Mouse (Mus musculus) stomach, postnatal 0 days (tissue): ENCODE data around the gene Mapk8ip1.

Experiments
- CTCF ChIP-seq: IDR thresholded peaks from 2 replicates; pipeline ENCODE4 v1.5.1; 2016; ENCODE audit warnings: antibody characterized with exemption, low read depth, mild to moderate bottlenecking, moderate library complexity
- EP300 ChIP-seq: optimal IDR thresholded peaks from 2 replicates; pipeline ENCODE3; 2016; ENCODE audit warnings: antibody characterized with exemption

DNA sequence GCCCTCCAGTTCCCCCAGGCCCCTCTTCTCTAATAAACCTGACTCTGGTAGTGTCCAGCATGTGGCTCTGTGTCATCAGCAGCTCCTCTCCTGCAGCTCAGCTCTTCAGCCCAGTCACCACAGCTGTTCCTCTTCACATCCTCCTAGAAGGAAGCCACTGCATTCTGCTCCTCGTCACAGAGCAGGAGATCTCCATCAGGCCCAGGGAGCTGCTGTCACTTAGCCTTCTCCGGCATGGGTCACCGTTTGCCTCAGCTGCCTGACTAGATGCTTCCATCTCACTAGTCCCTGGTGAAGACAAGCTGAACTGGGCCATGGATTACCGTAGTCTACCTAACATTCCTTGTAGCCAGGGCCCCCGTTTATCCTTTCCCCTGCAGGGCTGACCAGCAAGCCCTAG, 19.9 kb downstream of the Mapk8ip1 start:
- TF ChIP-seq CTCF (no peak), EP300 (no peak)
